Mouse (Mus musculus) right cerebral cortex, postnatal 36 days (tissue): ENCODE data around the gene Wdr93.

Source experiments
- DNase-seq, 2 experiments: peaks; one replicate each; pipeline ENCODE4 v3.0.0; 2022; ENCODE audit warnings: low spot score in 2 of 2, mixed read lengths in 1 of 2

Gene Wdr93

DNA sequence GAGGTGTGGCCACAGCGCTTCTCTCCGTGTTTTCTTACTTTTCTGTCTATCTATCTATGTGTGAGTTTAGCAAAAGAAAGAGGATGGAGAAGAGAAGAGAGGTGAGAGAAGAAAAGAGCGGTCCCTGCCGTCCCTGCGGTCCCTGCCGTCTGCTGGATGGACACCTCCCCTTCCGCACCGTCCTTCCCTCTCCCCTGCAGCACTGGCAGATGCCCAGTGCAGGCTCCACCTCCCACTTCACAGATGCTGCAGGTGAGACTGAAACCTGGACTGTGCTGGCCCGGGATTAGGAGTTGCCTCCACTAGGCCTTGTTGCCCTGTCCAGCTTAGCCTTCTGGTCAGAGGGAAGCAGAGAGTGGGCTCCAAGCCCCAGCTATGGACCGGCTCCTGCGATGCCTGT is 58.4 kb downstream of the Wdr93 start:
- DNase-seq: no peak

DNA sequence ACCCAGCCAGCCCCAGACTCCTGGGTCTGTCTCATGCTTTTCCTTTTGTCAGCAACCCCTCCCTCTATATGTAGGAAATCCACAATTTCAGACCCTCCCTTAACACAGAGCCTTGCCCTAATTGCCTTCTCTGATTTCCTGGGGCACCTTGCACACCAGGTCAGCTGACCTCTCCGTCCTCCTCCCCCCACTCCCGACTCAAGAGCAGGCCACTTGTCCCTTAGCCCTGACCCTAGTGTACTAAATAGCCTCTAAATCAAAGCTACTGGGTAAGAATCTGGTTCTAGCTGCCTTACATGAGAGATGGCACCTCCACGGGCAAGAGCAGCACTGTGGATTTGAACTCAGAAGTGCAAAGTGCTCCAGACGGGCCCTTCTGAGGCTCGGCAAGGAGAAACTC is 59.1 kb downstream of the Wdr93 start:
- DNase-seq: no peak

DNA sequence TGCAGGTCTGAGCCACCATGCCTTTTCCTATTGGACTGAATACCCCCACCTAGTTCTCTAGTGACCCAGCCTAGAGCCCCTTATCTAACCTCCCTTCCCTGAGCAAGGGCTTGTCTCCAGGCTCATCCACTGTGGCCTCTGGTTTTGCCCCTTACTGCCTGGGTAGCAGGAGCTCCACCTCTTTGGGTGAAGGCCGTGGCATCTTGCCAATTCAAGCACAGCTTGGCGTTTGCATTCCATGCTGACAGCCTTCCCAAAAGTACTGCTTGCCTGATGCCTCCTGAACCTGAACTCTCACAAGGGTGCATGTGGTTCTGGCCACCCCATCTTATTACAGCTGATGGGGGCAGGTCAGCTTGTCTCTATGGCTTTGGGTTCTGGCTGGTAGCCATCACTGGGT is 60.9 kb downstream of the Wdr93 start:
- DNase-seq: no peak

DNA sequence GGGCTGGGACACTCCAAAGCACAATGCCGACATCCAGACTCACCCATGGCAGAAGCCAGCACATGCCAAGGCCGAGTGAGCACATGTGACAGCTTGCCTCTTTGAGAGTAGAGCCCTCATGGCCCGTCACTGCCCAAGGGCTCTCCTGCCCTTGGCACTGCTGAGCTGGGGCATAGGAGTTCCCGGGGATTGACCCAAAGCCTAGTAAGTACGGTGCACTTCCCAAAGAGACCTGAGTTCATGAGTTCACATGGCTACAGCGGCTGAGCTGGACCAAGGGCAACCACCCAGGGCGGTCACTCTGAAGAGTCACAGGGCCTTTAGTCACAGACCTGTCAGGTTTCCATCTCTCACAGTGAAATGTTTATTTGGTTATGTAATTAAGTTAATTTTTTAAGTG is 65.6 kb downstream of the Wdr93 start:
- no peak for DNase-seq

DNA sequence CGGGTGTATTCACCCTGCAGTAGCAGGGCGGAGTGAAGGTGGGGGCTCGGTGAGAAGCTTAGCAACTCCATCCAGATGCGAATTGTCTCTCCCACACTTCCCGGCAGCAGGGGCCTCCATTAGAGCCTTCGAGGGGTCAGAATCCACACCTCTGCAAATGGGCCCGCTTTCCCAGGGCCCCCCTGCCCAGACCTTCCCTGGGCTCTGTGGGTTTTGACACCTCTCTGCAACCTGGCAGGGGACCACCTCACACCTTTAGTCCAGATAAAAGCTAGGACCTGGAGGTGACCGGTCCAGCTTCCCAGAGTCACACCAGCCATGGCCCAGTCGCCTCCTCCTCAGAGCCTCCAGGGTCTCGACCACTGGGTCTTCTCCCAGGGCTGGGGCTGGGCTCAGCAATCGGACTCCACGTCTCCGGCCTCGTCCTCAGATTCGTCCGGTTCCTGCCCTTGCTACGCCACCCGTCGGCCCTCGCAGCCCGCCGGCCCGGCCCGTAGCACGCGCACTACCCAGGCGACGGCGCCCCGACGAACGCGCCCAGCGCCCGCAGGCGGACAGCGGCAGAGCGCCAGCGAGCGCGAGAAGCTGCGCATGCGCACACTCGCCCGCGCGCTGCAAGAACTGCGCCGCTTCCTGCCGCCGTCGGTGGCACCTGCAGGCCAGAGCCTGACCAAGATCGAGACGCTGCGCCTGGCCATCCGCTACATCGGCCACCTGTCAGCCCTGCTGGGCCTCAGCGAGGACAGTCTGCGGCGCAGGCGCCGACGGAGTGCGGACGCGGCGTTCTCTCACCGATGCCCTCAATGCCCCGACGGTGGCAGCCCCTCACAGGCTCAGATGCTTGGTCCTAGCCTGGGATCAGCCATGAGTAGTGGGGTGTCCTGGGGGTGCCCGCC is 67.9 kb downstream of the Wdr93 start, which contains the start of gene Mesp2:
TSS of gene Mesp2 (plus strand) at position 117 of the 896 bp plus-strand sequence.
- peak; percentile 21 to 49 for DNase-seq

DNA sequence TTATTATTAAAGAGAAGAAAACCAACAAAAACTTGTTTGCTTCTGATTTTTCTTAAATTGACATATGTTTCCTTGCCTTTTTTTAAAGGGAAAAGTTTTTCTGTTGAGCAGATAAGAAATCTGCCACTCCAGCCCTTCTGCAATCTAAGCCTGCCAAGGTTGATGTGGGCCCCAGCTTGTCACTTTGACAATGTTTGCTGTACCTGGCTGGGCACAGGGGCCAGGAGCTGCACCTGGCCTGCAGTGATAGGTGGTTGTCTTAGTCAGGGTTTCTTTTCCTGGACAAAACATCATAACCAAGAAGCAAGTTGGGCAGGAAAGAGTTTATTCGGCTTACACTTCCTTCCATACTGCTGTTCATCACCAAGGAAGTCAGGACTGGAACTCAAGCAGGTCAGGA is 70.4 kb downstream of the Wdr93 start:
- DNase-seq: no peak

DNA sequence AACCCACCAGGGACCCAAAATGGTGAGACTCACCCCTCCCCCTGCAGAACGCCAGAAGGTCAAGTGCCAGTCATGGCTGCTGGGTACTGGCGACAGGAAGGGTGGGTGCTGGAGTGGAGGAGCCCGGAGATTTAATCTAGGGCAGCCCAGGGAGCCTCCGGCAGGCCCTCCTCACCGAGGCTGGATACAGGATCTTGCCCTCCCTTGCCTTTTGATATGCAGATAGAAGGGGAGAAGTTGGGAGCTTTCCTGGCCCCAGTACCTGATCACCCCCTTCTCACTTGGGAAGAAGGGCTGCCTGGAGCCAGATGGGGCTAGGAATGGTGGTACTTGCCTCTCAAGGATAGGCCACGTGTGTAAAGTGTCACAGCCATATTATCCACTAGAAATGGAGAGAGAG is 75.4 kb downstream of the Wdr93 start:
- DNase-seq: no peak

DNA sequence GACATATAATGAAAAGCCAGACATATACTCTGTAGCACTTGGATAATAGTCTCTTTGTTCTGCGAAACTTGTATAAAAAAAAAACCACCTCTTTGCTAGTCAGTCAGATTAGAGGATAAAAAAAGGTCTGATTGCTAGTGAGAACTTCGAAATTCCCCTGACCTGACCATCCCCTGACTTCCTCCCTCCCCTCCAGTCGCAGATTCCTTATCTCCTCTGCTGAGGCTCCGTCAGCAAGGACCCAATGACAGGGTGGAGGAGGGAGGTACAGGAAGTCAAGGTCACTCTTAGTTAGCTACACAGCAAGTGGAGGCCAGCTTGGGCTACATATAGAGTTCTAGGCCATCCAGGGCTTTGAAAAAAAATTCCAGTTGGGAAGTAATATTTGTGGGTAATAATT is 76.6 kb downstream of the Wdr93 start:
- no peak for DNase-seq

DNA sequence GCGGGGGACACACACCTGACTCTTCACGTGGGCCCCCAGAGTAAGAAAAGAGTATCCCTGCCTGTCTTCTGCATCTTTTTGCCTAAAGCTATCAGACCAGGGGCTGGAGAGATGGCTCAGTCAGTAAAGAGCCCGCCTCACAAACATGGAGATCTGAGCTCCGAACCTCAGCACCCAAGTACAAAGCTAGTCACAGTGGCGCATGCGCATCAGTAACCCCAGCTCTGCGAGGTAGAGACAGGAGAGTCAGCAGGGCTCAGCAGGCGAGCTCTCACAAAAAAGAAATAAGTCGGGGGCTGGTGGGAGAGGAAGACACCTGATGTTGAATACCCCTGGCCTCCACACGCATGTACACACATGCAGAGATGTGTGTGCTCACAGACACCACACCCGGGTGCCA is 77.0 kb downstream of the Wdr93 start:
- DNase-seq: no peak

DNA sequence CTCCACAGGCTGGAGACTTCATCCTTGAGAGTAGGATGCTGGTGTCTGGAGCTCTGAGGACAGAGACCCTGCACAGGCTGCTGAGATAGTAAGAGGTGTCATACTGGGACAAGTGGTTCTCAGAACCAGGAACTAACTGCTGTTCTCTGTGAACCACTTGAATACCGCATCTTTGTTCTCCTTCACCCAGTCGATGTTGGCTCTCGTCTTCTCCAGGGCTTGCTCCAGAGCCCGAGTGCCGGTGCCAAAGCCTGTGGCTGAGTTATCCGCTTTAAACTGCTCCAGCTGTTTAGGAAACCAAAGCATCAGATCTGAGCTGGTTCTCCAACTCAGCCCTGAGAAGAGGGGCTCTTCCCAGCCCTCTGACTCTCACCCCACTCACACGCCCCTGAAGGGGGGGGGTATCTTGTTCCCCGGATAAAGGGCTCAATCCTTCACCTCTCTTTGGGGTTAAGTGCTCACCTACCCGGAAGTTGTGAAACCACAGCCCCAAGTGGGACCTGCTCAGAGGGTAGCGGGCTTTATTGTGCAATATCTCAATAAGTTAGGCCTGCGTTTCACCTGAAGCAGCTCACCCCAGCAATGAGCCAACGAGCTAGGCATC is 79.2 kb downstream of the Wdr93 start:
- no peak for DNase-seq

DNA sequence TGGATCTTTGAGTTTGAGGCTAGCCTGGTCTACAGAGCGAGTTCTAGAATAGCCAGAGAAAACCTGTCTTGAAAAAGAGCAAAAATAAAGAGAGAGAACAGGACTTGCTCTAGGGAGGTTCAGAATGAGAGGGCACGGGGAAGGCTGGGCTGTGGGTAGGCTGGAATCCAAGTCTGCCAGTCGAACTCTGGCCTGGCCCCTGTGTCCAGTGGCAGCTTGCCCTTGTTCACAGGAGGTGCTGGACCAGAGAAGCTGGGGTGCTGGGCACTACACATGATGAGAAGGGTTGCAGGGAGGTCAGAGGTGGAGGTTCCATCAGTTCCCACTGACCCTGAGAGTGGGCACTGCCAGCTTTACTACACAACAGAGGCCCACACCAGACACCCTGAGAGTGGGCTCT is 85.4 kb downstream of the Wdr93 start:
- no peak for DNase-seq

DNA sequence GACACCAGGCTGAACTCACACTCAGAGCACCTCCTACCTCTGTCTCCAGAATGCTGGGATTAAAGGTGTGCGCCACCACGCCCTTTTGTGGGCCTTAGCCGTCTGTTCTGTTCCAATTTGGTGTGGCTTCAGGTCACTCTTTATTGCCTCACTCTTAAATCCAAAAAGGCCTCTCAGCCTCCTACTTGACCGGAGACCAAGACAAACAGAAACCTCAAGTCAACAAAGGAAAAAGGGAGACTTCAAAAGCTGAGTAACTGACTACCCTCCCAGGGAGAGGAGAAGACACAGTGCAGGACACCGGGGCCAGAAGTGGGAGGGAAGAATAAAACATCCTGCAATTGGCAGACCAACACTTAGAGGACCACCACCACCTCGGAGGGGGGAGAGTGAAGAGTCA is 88.2 kb downstream of the Wdr93 start:
- no peak for DNase-seq

DNA sequence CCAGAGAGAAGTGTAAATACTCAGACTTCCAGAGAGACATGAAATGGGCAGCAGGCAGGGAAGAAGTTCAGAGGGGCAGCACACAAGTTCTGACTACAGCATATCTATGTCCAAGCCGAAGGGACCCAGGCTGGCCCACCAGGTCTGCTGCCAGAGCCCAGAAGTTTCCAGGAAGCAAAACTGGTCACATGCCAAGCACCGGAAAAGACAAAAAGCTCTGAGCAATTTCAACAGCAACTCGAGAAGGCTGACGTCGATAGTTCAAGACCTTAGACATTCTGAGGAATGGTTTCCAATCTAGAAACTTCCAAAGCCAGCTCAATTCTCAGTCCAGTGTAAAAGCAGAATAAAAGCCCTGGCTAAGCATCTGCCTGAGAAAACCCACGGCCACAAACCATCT is 88.6 kb downstream of the Wdr93 start:
- DNase-seq: no peak

DNA sequence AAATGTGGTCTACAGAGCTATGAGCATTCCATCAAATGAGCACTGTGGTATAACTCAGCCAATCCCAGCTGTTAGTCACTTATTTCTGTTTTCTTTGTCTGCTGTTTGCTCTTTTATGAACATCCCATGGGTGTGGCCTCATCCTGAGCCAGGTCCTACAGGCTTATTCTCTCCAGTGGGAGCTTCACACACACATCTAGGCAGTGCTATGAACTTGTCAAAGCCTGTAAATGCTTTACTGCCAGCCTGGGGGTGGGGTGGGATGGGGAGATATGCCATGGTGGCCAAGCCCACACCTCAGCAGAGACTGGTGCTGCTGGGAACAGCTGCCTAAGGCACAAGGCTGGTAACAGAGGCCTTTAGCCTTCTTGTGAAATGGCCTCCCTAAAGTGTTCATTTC is 90.0 kb downstream of the Wdr93 start:
- no peak for DNase-seq

DNA sequence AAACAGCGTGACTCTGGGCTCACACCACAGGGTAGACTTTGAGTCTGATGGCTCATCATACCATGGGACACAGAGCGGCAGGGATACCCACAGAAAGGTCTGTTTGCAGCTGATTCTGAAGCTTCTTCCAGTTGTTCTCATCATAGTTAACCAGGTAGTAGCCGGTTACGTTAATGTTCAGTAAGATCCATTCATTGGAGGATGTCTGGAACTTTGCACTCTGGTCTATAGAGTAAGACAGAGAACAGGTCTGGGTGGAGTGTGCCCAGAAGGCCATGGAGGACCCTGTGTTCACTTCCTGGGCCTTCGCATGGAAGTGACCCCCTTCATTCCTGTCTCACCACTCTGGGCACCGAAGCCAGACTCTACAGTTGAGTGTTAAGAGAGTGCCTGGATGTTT is 92.2 kb downstream of the Wdr93 start:
- DNase-seq: no peak
